Mouse (Mus musculus): ENCODE measurements around the gene Helz2. TPM values are rescaled to one million over a fixed set of nuclear protein-coding genes. Genes with fewer than 3 reads are reported as not detected.

Gene Helz2
- polyA plus RNA-seq, 1 experiment from 2014 or later = 0.70 TPM

DNA sequence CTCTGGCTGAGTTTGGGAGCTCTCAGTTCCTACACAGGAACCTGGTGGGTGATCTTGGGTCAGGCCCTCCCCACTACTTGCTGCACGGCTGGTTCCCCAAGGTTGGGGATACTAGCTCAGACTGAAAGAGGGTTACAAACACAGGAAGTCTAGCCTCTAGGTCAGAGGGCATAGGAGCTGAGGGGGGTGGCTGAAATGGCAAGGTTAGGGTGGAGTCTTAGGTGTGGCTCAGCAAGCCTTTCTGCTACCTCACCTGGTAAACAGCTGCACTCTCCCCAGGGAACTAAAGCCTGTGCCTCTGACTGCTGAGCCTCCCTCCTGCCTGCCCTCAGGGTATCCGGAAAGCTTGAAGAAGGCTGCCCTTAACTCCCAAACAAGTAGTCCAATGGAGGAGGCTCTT is 53.1 kb downstream of the Helz2 start:
- H3K9me3 ChIP-seq (ENCODE audit: control insufficient read depth, low read length) = no peaks in the 10 kb centered on the region
- H3K27me3 ChIP-seq (ENCODE audit: control insufficient read depth, insufficient read depth, low read length) = no peaks in the 10 kb centered on the region
- peak overlapping the region; percentile 77 for H3K4me3 ChIP-seq (replicated peaks; ENCODE audit: low read length)
- peak overlapping the region; percentile 76 for H3K4me2 ChIP-seq (replicated peaks)
- DNase-seq (ENCODE audit: low spot score) (no peak), ATAC-seq (ENCODE audit: low FRiP score) (no peak)
- H3K27ac ChIP-seq = no peak overlapping the region; the same call in 1 of the 2 replicates
- peak overlapping the region; percentile 39 for H3K9ac ChIP-seq
- 78% methylated on average over 2 of the region's 2 CpGs for WGBS
- H3K4me1 ChIP-seq (replicated peaks; ENCODE audit: control insufficient read depth, insufficient read depth, low read length) = peaks cover 9% of the 10 kb centered on the region
- peaks cover 14% of the 10 kb centered on the region for H3K36me3 ChIP-seq (replicated peaks; ENCODE audit: control insufficient read depth, insufficient read depth)

DNA sequence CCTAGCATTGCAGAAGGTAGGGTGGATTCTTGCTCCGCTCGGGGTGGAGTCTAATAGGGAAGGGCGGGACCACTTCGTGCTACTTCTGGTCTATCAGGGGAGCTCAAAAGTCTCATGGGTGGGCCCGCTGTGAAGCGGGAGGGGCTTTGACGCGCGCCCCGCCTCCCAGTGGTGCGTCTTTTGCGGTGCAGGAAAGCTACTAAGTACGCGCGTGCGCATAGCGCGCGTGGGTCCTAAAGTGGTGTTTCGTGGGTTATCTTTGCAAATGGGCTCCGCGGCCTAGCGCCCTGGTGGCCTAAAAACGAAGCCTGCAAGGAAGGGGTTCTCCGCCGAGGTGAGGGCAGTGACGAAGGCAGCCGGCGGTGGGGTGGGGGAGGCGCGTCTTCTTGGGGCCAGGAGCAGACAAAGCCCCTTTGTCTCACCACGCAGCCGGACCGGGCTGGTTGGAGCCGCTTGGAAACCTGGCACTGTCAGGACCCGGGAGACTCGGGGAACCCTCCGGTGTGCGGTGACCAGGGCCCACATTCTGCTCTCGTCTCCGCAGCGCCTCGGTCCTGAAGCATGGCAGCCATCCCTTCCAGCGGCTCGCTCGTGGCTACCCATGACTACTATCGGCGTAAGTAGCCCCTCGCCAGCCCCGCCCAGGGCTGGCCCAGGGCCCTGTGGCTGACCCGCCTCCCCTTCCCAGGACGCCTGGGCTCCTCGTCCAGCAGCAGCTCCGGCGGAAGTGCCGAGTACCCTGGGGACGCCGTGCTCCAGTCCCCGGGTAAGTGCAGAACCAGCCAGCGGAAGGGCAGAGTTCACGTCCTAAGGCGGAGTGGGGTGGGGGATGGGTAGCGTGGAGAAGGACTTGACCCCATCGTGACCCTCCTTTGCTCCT is 54.5 kb downstream of the Helz2 start, which contains the start of gene Ppdpf:
TSS of gene Ppdpf (plus strand) at position 127 of the 880 bp plus-strand sequence.
- H3K4me1 ChIP-seq (replicated peaks; ENCODE audit: control insufficient read depth, insufficient read depth, low read length) = peaks cover 9% of the 10 kb centered on the region
- peak; percentile 90 for ATAC-seq (ENCODE audit: low FRiP score)
- H3K4me2 ChIP-seq (replicated peaks) = peak within 1 kb of the TSS; percentile 76
- H3K27ac ChIP-seq = peak within 1 kb of the TSS; percentile 97
- H3K36me3 ChIP-seq (replicated peaks; ENCODE audit: control insufficient read depth, insufficient read depth) = peaks cover 14% of the 10 kb centered on the region
- H3K4me3 ChIP-seq (replicated peaks; ENCODE audit: low read length) = peak within 1 kb of the TSS; percentile 77
- no peaks in the 10 kb centered on the region for H3K27me3 ChIP-seq (ENCODE audit: control insufficient read depth, insufficient read depth, low read length)
- under 1% methylated on average over 64 of the region's 64 CpGs for WGBS
- peak within 1 kb of the TSS; percentile 98 for H3K9ac ChIP-seq
- H3K9me3 ChIP-seq (ENCODE audit: control insufficient read depth, low read length) = no peaks in the 10 kb centered on the region
- peak; percentile 88 for DNase-seq (ENCODE audit: low spot score)

DNA sequence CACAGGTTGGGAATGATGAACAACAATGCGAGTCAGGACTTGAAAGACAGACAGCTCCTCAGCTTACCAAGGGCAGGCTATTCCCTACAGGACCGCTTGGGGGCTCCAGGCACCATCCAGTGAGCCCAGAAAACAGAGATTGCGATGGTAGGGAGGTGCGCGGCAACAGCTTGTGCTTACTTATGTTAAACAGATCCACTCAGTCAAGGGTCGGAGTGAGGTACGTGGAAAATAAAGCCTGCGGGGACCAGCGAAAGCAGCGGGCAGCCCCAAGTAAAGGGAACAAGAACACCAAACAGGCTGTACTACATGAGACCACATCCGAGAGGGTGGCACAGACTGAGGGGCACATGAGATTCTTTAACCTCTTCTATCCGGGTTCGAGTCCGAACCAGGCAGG is 55.2 kb downstream of the Helz2 start:
- ATAC-seq (ENCODE audit: low FRiP score) (peak; percentile 84), DNase-seq (ENCODE audit: low spot score) (peak; percentile 88)
- H3K9ac ChIP-seq = peak overlapping the region; percentile 98
- under 1% methylated on average over 14 of the region's 14 CpGs for WGBS
- H3K27ac ChIP-seq = peak overlapping the region; percentile 97
- H3K4me1 ChIP-seq (replicated peaks; ENCODE audit: control insufficient read depth, insufficient read depth, low read length) = peaks cover 9% of the 10 kb centered on the region
- H3K9me3 ChIP-seq (ENCODE audit: control insufficient read depth, low read length) = no peaks in the 10 kb centered on the region
- peak overlapping the region; percentile 77 for H3K4me3 ChIP-seq (replicated peaks; ENCODE audit: low read length)
- peaks cover 14% of the 10 kb centered on the region for H3K36me3 ChIP-seq (replicated peaks; ENCODE audit: control insufficient read depth, insufficient read depth)
- no peaks in the 10 kb centered on the region for H3K27me3 ChIP-seq (ENCODE audit: control insufficient read depth, insufficient read depth, low read length)
- H3K4me2 ChIP-seq (replicated peaks) = peak overlapping the region; percentile 76

DNA sequence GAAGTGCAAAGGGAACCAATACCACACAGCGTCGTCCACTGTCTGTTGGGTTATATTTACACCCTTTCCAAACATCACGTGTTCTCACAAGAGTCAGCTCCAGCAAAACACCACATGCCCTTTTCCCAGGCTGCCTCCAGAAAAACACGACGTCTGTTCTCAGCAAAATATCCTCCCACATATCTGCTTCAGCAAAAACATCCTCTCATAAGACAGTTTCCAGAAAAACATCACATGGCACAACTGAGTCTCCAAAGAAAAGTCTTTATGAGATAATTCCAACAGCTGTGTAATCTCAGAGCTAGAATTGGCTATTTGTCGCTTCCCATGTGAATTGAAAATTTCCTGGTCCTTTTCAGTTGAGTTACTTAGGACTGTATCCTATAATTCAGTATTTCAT is 60.9 kb downstream of the Helz2 start:
- Histone ChIP-seq H3K4me3 (replicated peaks; ENCODE audit: low read length) (no peak overlapping the region), H3K9ac (no peak overlapping the region), H3K4me2 (replicated peaks) (no peak overlapping the region), H3K36me3 (replicated peaks; ENCODE audit: control insufficient read depth, insufficient read depth) (no peaks in the 10 kb centered on the region), H3K4me1 (replicated peaks; ENCODE audit: control insufficient read depth, insufficient read depth, low read length) (no peaks in the 10 kb centered on the region), H3K9me3 (ENCODE audit: control insufficient read depth, low read length) (no peaks in the 10 kb centered on the region), H3K27me3 (ENCODE audit: control insufficient read depth, insufficient read depth, low read length) (no peaks in the 10 kb centered on the region), H3K27ac (no peak overlapping the region)
- 83% methylated on average over 6 of the region's 6 CpGs for WGBS
- ATAC-seq (ENCODE audit: low FRiP score) (no peak), DNase-seq (ENCODE audit: low spot score) (no peak)

DNA sequence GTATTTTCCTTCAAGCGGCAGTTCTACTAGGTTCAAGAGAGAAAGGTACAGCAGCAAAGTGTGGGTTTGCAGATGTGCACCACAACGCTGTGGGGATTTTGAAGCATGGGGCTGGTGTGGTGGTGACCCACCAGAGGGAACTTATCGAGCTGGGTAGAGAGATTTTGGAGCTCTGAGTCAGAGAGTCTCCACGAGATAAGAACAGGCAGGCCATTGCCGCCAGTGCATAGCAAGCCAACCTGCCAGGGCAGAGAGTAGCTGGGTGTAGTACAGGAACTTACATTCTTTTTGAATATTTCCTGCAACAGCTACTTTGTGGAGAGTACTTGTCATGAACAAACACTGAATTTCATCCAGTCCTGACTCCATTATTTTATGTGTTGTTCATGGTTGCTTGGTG is 63.4 kb downstream of the Helz2 start:
- ATAC-seq (ENCODE audit: low FRiP score) = no peak
- Histone ChIP-seq H3K36me3 (replicated peaks; ENCODE audit: control insufficient read depth, insufficient read depth) (no peaks in the 10 kb centered on the region), H3K4me1 (replicated peaks; ENCODE audit: control insufficient read depth, insufficient read depth, low read length) (no peaks in the 10 kb centered on the region), H3K9ac (no peak overlapping the region), H3K4me2 (replicated peaks) (no peak overlapping the region), H3K4me3 (replicated peaks; ENCODE audit: low read length) (no peak overlapping the region), H3K9me3 (ENCODE audit: control insufficient read depth, low read length) (no peaks in the 10 kb centered on the region), H3K27ac (no peak overlapping the region), H3K27me3 (ENCODE audit: control insufficient read depth, insufficient read depth, low read length) (no peaks in the 10 kb centered on the region)
- no peak for DNase-seq (ENCODE audit: low spot score)
- 84% methylated on average over 5 of the region's 5 CpGs for WGBS

DNA sequence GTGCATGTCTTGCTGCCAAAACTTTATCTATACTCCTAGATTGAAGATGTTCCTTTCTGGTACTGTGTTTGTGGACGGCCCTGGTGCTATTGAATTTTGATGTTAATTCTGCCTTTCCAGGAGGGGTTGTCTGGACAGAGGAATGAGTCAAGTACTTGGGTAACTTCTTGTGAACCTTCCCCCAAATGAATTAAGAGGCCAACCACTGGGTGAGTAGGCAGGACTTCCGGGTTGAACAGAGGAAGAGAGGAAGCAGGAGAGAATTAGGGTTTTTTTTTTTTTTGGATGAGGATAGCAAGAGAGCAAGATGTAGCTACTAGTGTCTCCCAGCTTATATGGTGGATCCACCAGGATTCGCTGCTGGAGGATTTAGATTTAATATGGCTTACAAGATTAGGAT is 63.8 kb downstream of the Helz2 start:
- Histone ChIP-seq H3K9me3 (ENCODE audit: control insufficient read depth, low read length) (no peaks in the 10 kb centered on the region), H3K27me3 (ENCODE audit: control insufficient read depth, insufficient read depth, low read length) (no peaks in the 10 kb centered on the region), H3K4me2 (replicated peaks) (no peak overlapping the region), H3K4me3 (replicated peaks; ENCODE audit: low read length) (no peak overlapping the region), H3K4me1 (replicated peaks; ENCODE audit: control insufficient read depth, insufficient read depth, low read length) (no peaks in the 10 kb centered on the region), H3K27ac (no peak overlapping the region), H3K36me3 (replicated peaks; ENCODE audit: control insufficient read depth, insufficient read depth) (no peaks in the 10 kb centered on the region), H3K9ac (no peak overlapping the region)
- no peak for DNase-seq (ENCODE audit: low spot score)
- 81% methylated on average over 3 of the region's 3 CpGs for WGBS
- ATAC-seq (ENCODE audit: low FRiP score) = no peak

Other genes with a start within 250 kb of the Helz2 start
- 50.6 and 59.1 TPM in 2 replicates for gene Chrna4, start 198.5 kb downstream of the Helz2 start, polyA plus RNA-seq (2014; fragmentation: Nextera tagmentation; extraction: Ambion mirVana)
- 54.2 and 55.9 TPM in 2 replicates for gene Kcnq2, start 106.7 kb downstream of the Helz2 start, polyA plus RNA-seq (2014; fragmentation: Nextera tagmentation; extraction: Ambion mirVana)
- gene Eef1a2, start 85.0 kb downstream of the Helz2 start, polyA plus RNA-seq (2014; fragmentation: Nextera tagmentation; extraction: Ambion mirVana) = 21.1 and 22.3 TPM in 2 replicates
- gene Ppdpf, start 54.8 kb downstream of the Helz2 start, polyA plus RNA-seq (2014; fragmentation: Nextera tagmentation; extraction: Ambion mirVana) = 382 and 446 TPM in 2 replicates
- gene Ptk6, start 39.2 kb downstream of the Helz2 start, polyA plus RNA-seq (2014; fragmentation: Nextera tagmentation; extraction: Ambion mirVana) = not detected in 2 replicates
- 0.29 and 0.48 TPM in 2 replicates for gene Srms, start 28.8 kb downstream of the Helz2 start, polyA plus RNA-seq (2014; fragmentation: Nextera tagmentation; extraction: Ambion mirVana)
- not detected in 2 replicates for gene Fndc11, start 22.0 kb downstream of the Helz2 start, polyA plus RNA-seq (2014; fragmentation: Nextera tagmentation; extraction: Ambion mirVana)
- gene Gmeb2, start 46.0 kb upstream of the Helz2 start, polyA plus RNA-seq (2014; fragmentation: Nextera tagmentation; extraction: Ambion mirVana) = 16.7 and 18.0 TPM in 2 replicates
- 1,468 and 1,594 TPM in 2 replicates for gene Stmn3, start 72.5 kb upstream of the Helz2 start, polyA plus RNA-seq (2014; fragmentation: Nextera tagmentation; extraction: Ambion mirVana)
- gene Rtel1, start 77.7 kb upstream of the Helz2 start, polyA plus RNA-seq (2014; fragmentation: Nextera tagmentation; extraction: Ambion mirVana) = 39.9 and 40.8 TPM in 2 replicates
- 66.7 and 67.6 TPM in 2 replicates for gene Zgpat, start 122.9 kb upstream of the Helz2 start, polyA plus RNA-seq (2014; fragmentation: Nextera tagmentation; extraction: Ambion mirVana)
- gene Arfrp1, start 123.4 kb upstream of the Helz2 start, polyA plus RNA-seq (2014; fragmentation: Nextera tagmentation; extraction: Ambion mirVana) = 62.3 and 63.3 TPM in 2 replicates
- gene Lime1, start 138.1 kb upstream of the Helz2 start, polyA plus RNA-seq (2014; fragmentation: Nextera tagmentation; extraction: Ambion mirVana) = 39.7 and 47.4 TPM in 2 replicates
- gene Zbtb46, start 217.4 kb upstream of the Helz2 start, polyA plus RNA-seq (2014; fragmentation: Nextera tagmentation; extraction: Ambion mirVana) = 19.2 and 20.2 TPM in 2 replicates